Mouse (Mus musculus) liver, embryonic 12.5 days (tissue): ENCODE data around the gene Nfe2. TPM values are rescaled to one million over a fixed set of nuclear protein-coding genes. Genes with fewer than 3 reads are reported as not detected.

Source experiments
- ATAC-seq: fragments of 200-750 bp; cut with Nextera tagmentation; 2 replicates; pipeline ENCODE4 v1.8.0; 2017; ENCODE audit warnings: moderate number of reproducible peaks, mild to moderate bottlenecking, moderate library complexity
- H3K27ac ChIP-seq: fragments of 300-500 bp; sonication (generic); 2 replicates; pipeline ENCODE4 v1.5.1; 2016; ENCODE audit warnings: mild to moderate bottlenecking
- H3K27me3 ChIP-seq: fragments of 300-500 bp; sonication (generic); replicated peaks from 2 replicates; pipeline ENCODE4 v1.6.1; 2016; ENCODE audit warnings: mild to moderate bottlenecking, moderate library complexity
- H3K36me3 ChIP-seq: fragments of 300-500 bp; sonication (generic); 2 replicates; pipeline ENCODE4 v1.6.1; 2016; ENCODE audit warnings: mild to moderate bottlenecking, moderate library complexity
- H3K4me1 ChIP-seq: fragments of 300-500 bp; sonication (generic); 2 replicates; pipeline ENCODE4 v1.6.1; 2016
- H3K4me2 ChIP-seq: fragments of 300-500 bp; sonication (generic); 2 replicates; pipeline ENCODE4 v1.6.1; 2016; ENCODE audit warnings: mild to moderate bottlenecking, moderate library complexity
- H3K4me3 ChIP-seq: fragments of 300-500 bp; sonication (generic); 2 replicates; pipeline ENCODE4 v1.5.1; 2016; ENCODE audit warnings: mild to moderate bottlenecking, moderate library complexity
- H3K9ac ChIP-seq: fragments of 300-500 bp; sonication (generic); 2 replicates; pipeline ENCODE4 v1.6.1; 2016; ENCODE audit warnings: mild to moderate bottlenecking, moderate library complexity
- H3K9me3 ChIP-seq: fragments of 300-500 bp; sonication (generic); replicated peaks from 2 replicates; pipeline ENCODE4 v1.6.1; 2016; ENCODE audit warnings: mild to moderate bottlenecking, moderate library complexity
- WGBS: fragments of 180-500 bp; shearing (Covaris S2); methylation state at CpG from one replicate; pipeline ENCODE4 v1.1.7; 2016; ENCODE audit not compliant: insufficient replicate concordance; 5-methylcytosine and 5-hydroxymethylcytosine counted together
- polyA plus RNA-seq: library from polyadenylated mRNA; unstranded; fragments of >200 nt; fragmentation: Nextera tagmentation; extraction: Ambion mirVana; gene quantifications from 2 replicates; pipeline ENCODE4 v1.2.1, GENCODE M21; 2016

Gene Nfe2
- 168 TPM in 2 replicates for polyA plus RNA-seq

DNA sequence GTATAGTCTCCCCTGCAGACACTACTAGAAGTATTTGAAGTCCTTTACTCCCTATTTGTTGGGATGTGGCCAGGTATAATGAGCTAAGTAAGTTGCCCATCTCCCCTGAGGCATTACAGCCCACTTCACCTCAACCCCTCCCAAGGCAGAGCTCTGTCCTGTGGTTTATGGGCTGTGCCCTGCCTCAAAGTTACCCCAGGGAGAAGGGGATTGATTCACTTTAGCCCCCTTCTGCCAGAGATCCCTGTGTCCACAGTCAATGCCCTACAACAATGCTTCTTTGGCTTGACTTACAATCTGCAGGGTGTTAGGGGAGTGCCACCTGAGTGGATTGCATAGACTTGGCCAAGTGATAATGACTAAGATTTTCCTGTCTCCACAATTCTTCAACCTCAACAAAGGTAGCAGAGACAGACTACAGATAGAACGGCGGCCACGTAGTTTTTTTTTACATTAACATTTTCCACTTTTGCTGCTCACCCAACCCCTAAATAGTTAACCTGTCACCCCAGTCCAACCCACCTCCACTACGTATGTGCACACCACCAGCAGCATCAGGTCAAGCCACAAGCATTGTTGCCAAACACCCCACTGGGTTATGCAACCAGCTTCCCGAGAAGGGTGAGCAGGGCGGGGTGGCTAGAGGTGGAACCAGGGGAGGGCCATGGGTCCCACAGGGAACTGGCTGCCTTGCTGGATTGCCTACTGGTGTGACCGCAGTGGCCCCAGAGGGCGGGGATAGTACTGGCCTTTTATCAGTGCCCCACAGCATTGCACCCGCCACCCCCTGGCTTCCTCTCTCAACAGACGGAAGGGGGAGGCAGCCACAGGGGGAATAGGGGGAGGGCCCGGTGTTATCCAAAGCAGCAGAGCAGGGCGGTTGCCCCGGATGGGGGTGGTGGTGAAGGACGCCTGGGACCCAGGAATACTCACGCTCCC is at the start of gene Nfe2:
TSS of gene Nfe2 (minus strand) at position 614 of the 939 bp plus-strand sequence.
- Histone ChIP-seq H3K4me2 (peak within 1 kb of the TSS; percentile 81), H3K9ac (peak within 1 kb of the TSS; percentile 97), H3K9me3 (no peaks in the 10 kb centered on the region), H3K27ac (peak within 1 kb of the TSS; percentile 98), H3K4me3 (peak within 1 kb of the TSS; percentile 77), H3K36me3 (peaks cover 8% of the 10 kb centered on the region; the same call in 1 of the 2 replicates), H3K27me3 (no peaks in the 10 kb centered on the region), H3K4me1 (peaks cover 61% of the 10 kb centered on the region)
- ATAC-seq, result peak; percentile 96
- WGBS, result 2% methylated on average over 15 of the region's 15 CpGs

DNA sequence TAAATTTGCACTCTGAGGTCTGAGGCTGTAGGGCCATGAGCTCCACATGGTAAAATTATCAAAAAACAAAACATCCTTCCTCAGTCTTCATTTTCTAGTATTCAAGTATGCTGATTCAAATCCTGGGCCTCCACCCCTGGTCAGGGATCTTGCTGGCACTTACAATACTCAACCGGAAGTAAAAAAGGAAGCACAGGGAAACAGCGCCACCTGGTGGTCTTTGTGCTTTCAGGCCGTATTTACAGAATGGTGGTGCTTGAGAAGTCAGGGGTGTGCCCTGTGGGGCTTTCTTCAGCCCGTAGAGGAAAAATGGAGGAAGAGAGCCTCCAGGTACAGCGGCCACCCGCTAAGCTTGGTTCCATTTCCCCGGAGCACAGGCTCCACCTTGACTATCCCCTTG is 48.9 kb upstream of the Nfe2 start:
- H3K27me3 ChIP-seq, result peaks cover 63% of the 10 kb centered on the region
- H3K9ac ChIP-seq, result no peak overlapping the region
- no peak for ATAC-seq
- H3K36me3 ChIP-seq, result no peaks in the 10 kb centered on the region
- H3K4me2 ChIP-seq, result peak overlapping the region; percentile 32; the same call in 1 of the 2 replicates
- H3K27ac ChIP-seq, result no peak overlapping the region
- H3K4me1 ChIP-seq, result peaks cover 69% of the 10 kb centered on the region
- no peaks in the 10 kb centered on the region for H3K9me3 ChIP-seq
- WGBS, result under 1% methylated on average over 7 of the region's 7 CpGs
- no peak overlapping the region for H3K4me3 ChIP-seq

DNA sequence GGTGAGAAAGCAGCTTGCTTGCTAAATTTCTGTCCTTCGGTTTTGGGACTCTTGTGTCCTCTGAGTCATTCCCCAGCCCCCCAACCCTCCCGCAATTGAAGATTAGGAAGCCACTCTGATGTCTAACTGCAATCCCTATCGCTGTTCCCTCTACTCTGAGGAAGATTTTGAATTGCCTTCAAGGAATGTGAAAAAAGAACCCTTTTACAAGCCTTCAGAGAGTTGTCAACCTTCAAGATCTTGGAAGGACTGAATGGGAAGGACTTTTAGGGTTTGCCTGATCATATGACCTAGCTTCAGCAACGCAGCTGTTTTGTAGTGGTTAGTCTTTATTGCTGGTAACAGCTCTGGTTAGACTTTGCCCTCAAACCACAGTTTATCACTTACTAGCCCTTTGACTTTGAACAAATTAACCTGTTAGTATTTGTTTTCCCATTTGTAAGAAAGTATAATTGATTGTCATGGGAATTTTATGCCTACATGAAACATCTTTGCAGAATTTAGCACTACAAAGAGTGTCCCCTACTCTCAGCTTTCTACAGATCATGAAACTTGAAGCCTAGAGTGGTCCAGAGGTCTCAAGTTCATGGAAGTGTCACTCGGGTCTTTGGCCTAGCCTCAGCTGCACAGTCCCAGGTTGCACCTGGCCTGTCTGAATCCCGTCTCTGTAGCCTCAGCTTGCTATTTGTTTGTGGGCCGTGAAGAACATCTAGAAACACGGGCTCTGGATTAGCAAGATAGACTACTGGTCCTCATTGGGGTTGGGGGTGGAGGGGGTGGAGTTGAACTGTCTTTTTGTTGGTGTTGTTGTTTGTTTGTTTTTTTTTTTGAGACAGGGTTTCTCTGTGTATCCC is 47.8 kb upstream of the Nfe2 start:
- ATAC-seq, result no peak
- H3K4me1 ChIP-seq, result peaks cover 79% of the 10 kb centered on the region
- H3K27ac ChIP-seq, result peak overlapping the region; percentile 77
- peak overlapping the region; percentile 61 for H3K4me3 ChIP-seq
- peak overlapping the region; percentile 51 for H3K9ac ChIP-seq
- peaks cover 69% of the 10 kb centered on the region for H3K27me3 ChIP-seq
- H3K9me3 ChIP-seq, result no peaks in the 10 kb centered on the region
- peak overlapping the region; percentile 98 for H3K4me2 ChIP-seq
- WGBS, result 34% methylated on average over 8 of the region's 8 CpGs
- H3K36me3 ChIP-seq, result no peaks in the 10 kb centered on the region

DNA sequence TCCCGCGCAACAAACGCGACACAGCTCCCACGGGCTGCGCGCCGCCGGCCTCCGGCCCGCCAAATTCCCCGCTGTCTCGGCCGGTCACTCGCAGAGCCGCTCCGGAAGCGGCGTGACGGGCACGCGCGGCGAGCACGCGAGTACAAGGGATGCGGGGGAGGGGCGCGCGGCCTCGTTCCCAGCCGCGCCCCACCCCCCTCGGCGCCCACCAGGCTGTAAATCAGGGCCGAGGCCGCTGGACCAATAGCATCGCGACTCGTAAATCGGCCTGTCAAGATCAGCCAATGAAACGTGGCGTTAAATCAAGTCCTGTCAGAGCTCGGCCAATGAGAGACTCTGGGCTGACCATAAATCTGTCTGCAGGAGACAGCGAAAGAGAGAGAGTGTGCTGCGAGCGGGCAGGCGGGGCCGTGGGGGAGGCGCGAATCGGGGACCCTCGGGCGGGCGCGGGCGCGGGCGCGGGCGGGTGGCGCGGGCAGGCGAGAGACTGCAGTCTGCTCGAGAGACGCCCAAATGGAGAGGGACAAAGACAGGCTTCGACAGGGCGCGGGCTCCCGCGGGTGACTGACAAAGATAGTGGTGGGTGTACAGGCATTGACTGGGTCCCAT is 47.0 kb upstream of the Nfe2 start:
- ATAC-seq, result peak; percentile 85
- H3K4me2 ChIP-seq, result peak overlapping the region; percentile 98
- no peaks in the 10 kb centered on the region for H3K9me3 ChIP-seq
- under 1% methylated on average over 62 of the region's 71 CpGs for WGBS
- peak overlapping the region; percentile 77 for H3K27ac ChIP-seq
- peak overlapping the region; percentile 61 for H3K4me3 ChIP-seq
- peaks cover 87% of the 10 kb centered on the region for H3K4me1 ChIP-seq
- peaks cover 2% of the 10 kb centered on the region for H3K36me3 ChIP-seq
- peaks cover 69% of the 10 kb centered on the region for H3K27me3 ChIP-seq
- peak overlapping the region; percentile 51 for H3K9ac ChIP-seq

DNA sequence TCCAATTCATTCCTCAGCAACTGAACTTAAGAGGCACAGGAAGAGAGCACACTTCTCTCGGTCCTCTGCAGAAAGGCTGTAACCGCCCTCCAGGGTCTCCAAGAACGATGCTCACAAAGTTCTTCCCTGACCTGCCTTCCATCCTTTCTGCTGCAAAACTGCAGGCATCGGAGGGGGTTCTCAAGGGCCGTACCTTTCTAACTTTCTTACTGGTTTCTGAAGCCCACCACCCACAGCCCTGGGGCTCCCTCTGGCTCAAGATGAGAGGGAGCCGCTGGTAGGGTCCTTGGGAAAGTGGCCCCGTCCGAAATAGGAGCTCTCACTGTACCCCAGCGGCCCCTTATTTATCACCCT is 46.4 kb upstream of the Nfe2 start:
- 4% methylated on average over 9 of the region's 9 CpGs for WGBS
- Histone ChIP-seq H3K9me3 (no peaks in the 10 kb centered on the region), H3K9ac (peak overlapping the region; percentile 51), H3K27ac (peak overlapping the region; percentile 68), H3K27me3 (peaks cover 69% of the 10 kb centered on the region), H3K4me3 (peak overlapping the region; percentile 61), H3K36me3 (peaks cover 7% of the 10 kb centered on the region), H3K4me1 (peaks cover 91% of the 10 kb centered on the region), H3K4me2 (peak overlapping the region; percentile 98)
- ATAC-seq, result no peak

DNA sequence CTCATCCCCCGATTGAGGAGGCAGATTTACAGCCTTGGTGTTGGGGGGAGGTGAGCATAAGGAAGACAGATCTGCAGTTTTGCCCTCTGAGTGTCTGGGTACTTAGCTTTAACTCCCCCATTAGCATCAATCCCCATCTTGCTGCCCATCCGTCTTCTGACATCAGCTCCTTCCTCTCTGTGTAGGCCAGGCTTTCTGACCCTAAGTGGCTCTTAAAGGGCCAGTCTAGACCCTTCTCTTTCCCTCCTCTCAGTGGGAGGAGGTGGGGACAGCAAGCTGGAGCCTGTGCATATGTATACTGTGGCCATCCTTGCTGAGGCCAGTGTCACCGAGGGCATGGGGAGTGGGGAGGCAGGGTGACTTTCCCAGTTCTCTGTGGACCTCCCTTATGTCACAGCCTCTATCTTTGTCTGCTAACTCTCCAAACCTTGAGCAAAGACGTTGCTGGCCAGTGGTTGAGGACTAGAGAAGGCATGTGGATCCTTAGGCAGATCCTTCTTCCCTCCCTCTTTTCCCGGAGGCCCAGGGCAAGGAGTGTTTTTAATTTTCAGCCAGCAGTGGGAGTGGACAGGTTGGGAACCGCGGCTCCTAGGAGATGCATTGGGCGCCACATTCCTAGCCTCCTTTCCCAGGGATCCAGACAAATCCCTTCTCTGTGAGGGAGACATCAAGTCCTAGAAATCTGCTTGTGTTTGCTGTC is 45.9 kb upstream of the Nfe2 start:
- Histone ChIP-seq H3K9me3 (no peaks in the 10 kb centered on the region), H3K4me2 (peak overlapping the region; percentile 98), H3K27me3 (peaks cover 64% of the 10 kb centered on the region), H3K4me3 (peak overlapping the region; percentile 61), H3K27ac (peak overlapping the region; percentile 68), H3K9ac (0 out of 2 replicates have a peak overlapping the region, but pooled peaks have one; percentile 51), H3K4me1 (peaks cover 86% of the 10 kb centered on the region), H3K36me3 (peaks cover 13% of the 10 kb centered on the region)
- no peak for ATAC-seq
- 16% methylated on average over 8 of the region's 8 CpGs for WGBS

DNA sequence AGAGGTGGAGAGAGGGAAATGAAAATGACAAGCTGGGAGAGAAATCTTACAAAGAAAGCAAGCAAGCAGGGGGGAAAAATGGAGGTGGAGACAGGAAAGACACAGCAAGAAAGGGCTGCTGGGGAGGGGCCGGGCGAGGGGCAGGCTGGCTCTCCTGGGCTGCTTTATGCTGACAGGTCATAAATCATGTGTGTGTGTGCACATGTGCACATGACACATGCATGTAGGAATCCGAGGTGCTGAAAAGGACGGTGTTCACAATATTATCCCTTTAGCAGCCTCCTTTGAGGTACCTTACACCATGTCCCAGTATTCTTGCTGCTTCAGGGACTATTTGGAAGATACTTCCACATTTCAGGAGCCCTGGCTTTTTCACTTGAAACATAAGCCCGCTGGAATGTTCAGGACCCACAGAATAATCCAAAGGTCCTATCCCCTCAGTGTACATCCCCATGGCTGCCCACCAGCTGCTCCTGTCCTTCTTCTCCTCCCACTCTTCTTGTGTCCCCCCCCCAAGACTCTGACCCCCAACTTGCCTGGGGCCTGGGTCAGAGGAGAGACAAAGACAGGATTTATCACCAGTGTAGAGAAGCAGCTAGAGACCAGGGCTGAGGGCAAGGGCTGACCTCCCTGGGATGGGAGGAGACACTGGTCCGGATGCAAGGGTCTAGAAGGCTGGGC is 44.3 kb upstream of the Nfe2 start:
- Histone ChIP-seq H3K4me2 (no peak overlapping the region), H3K9ac (no peak overlapping the region), H3K27me3 (peaks cover 52% of the 10 kb centered on the region), H3K27ac (peak overlapping the region; percentile 45), H3K9me3 (no peaks in the 10 kb centered on the region), H3K4me1 (peaks cover 71% of the 10 kb centered on the region), H3K4me3 (no peak overlapping the region), H3K36me3 (peaks cover 29% of the 10 kb centered on the region)
- no peak for ATAC-seq
- 32% methylated on average over 6 of the region's 6 CpGs for WGBS

DNA sequence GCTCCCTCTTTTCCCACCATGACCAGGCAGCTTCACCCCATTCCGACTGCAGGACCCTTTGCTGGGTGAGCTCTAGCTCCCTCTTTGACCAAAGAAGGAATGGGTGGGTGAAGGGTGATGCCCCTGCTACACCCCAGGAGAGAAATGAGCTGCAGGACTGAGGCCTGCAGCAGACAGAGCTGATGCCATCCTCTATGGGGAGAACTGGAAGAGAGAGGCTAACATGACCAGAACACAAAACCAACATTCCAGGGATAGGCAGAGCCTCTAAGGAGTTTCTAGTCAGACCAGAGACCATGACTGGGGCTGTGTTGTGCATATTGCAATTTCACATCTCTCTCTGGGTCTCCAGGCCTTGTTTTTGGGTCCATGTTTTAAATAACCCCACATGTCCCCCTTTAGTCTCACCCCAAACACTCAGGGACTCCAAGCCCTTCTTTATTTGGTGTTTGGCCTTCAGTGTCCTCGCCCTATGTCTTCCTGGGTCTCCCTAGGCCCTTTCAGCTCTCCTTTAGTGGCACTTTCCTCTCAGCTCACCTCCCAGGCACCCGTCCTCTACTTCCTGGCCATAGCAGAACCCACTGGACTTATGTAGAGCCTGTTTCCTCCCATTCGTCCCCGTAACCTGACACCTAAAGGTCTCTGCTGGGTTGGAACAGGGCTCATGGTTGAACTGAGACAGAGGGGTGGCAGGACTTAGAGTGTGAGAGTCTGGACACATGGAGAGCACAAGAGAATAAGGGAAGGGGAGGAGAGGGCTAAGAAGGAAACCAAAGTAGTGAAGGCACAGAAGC is 43.5 kb upstream of the Nfe2 start:
- H3K27ac ChIP-seq, result peak overlapping the region; percentile 45
- H3K4me1 ChIP-seq, result peaks cover 65% of the 10 kb centered on the region
- peaks cover 36% of the 10 kb centered on the region for H3K36me3 ChIP-seq
- H3K4me3 ChIP-seq, result no peak overlapping the region
- H3K4me2 ChIP-seq, result no peak overlapping the region
- no peak overlapping the region for H3K9ac ChIP-seq
- 28% methylated on average over 5 of the region's 5 CpGs for WGBS
- peaks cover 50% of the 10 kb centered on the region for H3K27me3 ChIP-seq
- H3K9me3 ChIP-seq, result no peaks in the 10 kb centered on the region
- no peak for ATAC-seq

DNA sequence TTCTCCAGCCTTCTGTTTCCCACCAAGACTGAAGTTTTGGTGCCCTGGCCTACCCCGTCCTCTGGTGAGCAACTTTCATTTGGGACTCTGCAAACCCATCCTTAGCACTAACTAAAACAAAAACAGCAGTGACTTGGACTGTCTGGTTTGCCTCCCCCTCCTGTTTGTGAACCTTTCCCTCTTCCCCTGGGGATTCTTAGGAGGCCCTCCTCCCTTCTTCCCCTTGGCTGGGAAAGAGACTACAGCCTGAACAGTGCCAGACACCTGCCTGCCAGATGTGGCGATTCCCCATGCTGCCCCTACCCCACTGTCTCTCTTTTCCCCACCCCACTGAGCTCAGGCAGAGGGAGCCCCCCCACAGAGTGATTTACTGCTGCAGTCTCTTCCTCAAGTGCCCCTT is 42.8 kb upstream of the Nfe2 start:
- Histone ChIP-seq H3K4me2 (no peak overlapping the region), H3K27me3 (peaks cover 45% of the 10 kb centered on the region), H3K4me3 (no peak overlapping the region), H3K36me3 (peaks cover 43% of the 10 kb centered on the region), H3K4me1 (peaks cover 59% of the 10 kb centered on the region), H3K9me3 (no peaks in the 10 kb centered on the region), H3K27ac (peak overlapping the region; percentile 47; the same call in 1 of the 2 replicates), H3K9ac (no peak overlapping the region)
- ATAC-seq, result no peak
- WGBS, result 55% methylated on average over 2 of the region's 2 CpGs

DNA sequence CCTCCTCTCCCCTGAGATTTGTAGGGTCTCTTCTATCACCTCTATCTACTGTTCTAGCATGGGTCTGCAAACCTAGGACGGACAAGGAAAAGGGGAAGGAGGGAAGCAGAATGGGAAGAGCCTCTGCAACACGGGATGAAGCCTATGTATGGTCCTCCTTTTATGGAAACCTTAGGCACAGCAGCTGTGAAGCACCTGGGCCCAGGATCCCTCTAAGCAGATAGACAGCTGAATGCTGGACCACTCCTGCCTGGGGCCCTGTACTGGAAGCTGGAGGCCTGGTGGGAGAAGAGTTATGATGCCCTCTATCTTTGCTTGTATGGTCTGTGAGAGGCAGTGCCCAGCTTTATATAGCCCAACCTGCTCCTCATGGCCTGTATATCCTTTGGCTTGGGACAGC is 42.4 kb upstream of the Nfe2 start:
- Histone ChIP-seq H3K4me3 (no peak overlapping the region), H3K4me1 (peaks cover 55% of the 10 kb centered on the region), H3K27me3 (peaks cover 40% of the 10 kb centered on the region), H3K27ac (peak overlapping the region; percentile 47; the same call in 1 of the 2 replicates), H3K36me3 (peaks cover 48% of the 10 kb centered on the region), H3K9ac (no peak overlapping the region), H3K9me3 (no peaks in the 10 kb centered on the region), H3K4me2 (no peak overlapping the region)
- no peak for ATAC-seq
- 37% methylated on average over 2 of the region's 2 CpGs for WGBS
